Mouse (Mus musculus): ENCODE results near the gene Cox6a1. TPM values are rescaled to one million over a fixed set of nuclear protein-coding genes. Genes with fewer than 3 reads are reported as not detected.
A peak's percentile ranks its signal among the peaks of the same experiment; 100 is the strongest.

Cox6a1 gene
- polyA plus RNA-seq, 2 experiments = 731 to 747 TPM

GRCm38 (mm10) chr5:115359851-115360372, 11.1 kb upstream of the Cox6a1 start:
- ATAC-seq (ENCODE audit: insufficient read depth) (no peak), DNase-seq (ENCODE audit: low read depth in 3 of 3, low spot score in 3 of 3) (no peak)
- H3K36me3 ChIP-seq (replicated peaks; ENCODE audit: control insufficient read depth, insufficient read depth, low read depth) = no peaks in the 10 kb centered on the region
- no peak overlapping the region for H3K27ac ChIP-seq
- H3K9ac ChIP-seq (replicated peaks) = no peak overlapping the region
- H3K9me3 ChIP-seq (ENCODE audit: control insufficient read depth, low read length) = no peaks in the 10 kb centered on the region
- TF ChIP-seq CTCF (IDR thresholded peaks at IDR 0.05; ENCODE audit: low read depth) (no peak), EP300 (IDR thresholded peaks at IDR 0.05; ENCODE audit: low read depth) (no peak)
- H3K4me2 ChIP-seq (ENCODE audit: low read depth) = no peak overlapping the region
- WGBS (ENCODE audit: insufficient replicate concordance) = 48% methylated on average over 5 of the region's 5 CpGs
- peaks cover 6% of the 10 kb centered on the region; the same call in 1 of the 2 replicates for H3K27me3 ChIP-seq (ENCODE audit: control insufficient read depth, insufficient read depth, low read length)
- no peaks in the 10 kb centered on the region for H3K4me1 ChIP-seq (replicated peaks; ENCODE audit: control insufficient read depth in 2 of 2, insufficient read depth in 2 of 2, low read length in 1 of 2)
- no peak overlapping the region for H3K4me3 ChIP-seq (ENCODE audit: insufficient read depth in 1 of 2, low read depth in 2 of 2, low read length in 2 of 2)

- Histone ChIP-seq H3K4me3 (ENCODE audit: insufficient read depth in 1 of 2, low read depth in 2 of 2, low read length in 2 of 2) (no peak overlapping the region), H3K9me3 (ENCODE audit: control insufficient read depth, low read length) (no peaks in the 10 kb centered on the region), H3K4me1 (replicated peaks; ENCODE audit: control insufficient read depth in 2 of 2, insufficient read depth in 2 of 2, low read length in 1 of 2) (no peaks in the 10 kb centered on the region), H3K9ac (replicated peaks) (no peak overlapping the region), H3K27ac (no peak overlapping the region), H3K4me2 (ENCODE audit: low read depth) (no peak overlapping the region), H3K27me3 (ENCODE audit: control insufficient read depth, insufficient read depth, low read length) (peaks cover 6% of the 10 kb centered on the region; the same call in 1 of the 2 replicates), H3K36me3 (replicated peaks; ENCODE audit: control insufficient read depth, insufficient read depth, low read depth) (no peaks in the 10 kb centered on the region)
- DNase-seq (ENCODE audit: low read depth in 3 of 3, low spot score in 3 of 3) (no peak), ATAC-seq (ENCODE audit: insufficient read depth) (no peak)
- 58% methylated on average over 8 of the region's 8 CpGs for WGBS (ENCODE audit: insufficient replicate concordance)
- TF ChIP-seq EP300 (IDR thresholded peaks at IDR 0.05; ENCODE audit: low read depth) (no peak), CTCF (IDR thresholded peaks at IDR 0.05; ENCODE audit: low read depth) (no peak)
Observed at GRCm38 (mm10) chr5:115359438-115359837, 10.7 kb upstream of the Cox6a1 start.

GRCm38 (mm10) chr5:115358872-115359271, 10.1 kb upstream of the Cox6a1 start:
- DNase-seq (ENCODE audit: low read depth in 3 of 3, low spot score in 3 of 3) (no peak), ATAC-seq (ENCODE audit: insufficient read depth) (no peak)
- no peaks in the 10 kb centered on the region for H3K9me3 ChIP-seq (ENCODE audit: control insufficient read depth, low read length)
- 4% methylated on average over 12 of the region's 12 CpGs for WGBS (ENCODE audit: insufficient replicate concordance)
- no peaks in the 10 kb centered on the region for H3K4me1 ChIP-seq (replicated peaks; ENCODE audit: control insufficient read depth in 2 of 2, insufficient read depth in 2 of 2, low read length in 1 of 2)
- H3K4me3 ChIP-seq (ENCODE audit: insufficient read depth in 1 of 2, low read depth in 2 of 2, low read length in 2 of 2) = no peak overlapping the region
- no peak overlapping the region for H3K4me2 ChIP-seq (ENCODE audit: low read depth)
- no peak overlapping the region for H3K27ac ChIP-seq
- H3K9ac ChIP-seq (replicated peaks) = no peak overlapping the region
- H3K36me3 ChIP-seq (replicated peaks; ENCODE audit: control insufficient read depth, insufficient read depth, low read depth) = no peaks in the 10 kb centered on the region
- H3K27me3 ChIP-seq (ENCODE audit: control insufficient read depth, insufficient read depth, low read length) = peaks cover 6% of the 10 kb centered on the region; the same call in 1 of the 2 replicates
- TF ChIP-seq CTCF (IDR thresholded peaks at IDR 0.05; ENCODE audit: low read depth) (peak; percentile 97), EP300 (IDR thresholded peaks at IDR 0.05; ENCODE audit: low read depth) (no peak)

- DNase-seq (ENCODE audit: low read depth in 3 of 3, low spot score in 3 of 3) (no peak), ATAC-seq (ENCODE audit: insufficient read depth) (no peak)
- WGBS (ENCODE audit: insufficient replicate concordance) = 46% methylated on average over 13 of the region's 13 CpGs
- Histone ChIP-seq H3K4me1 (replicated peaks; ENCODE audit: control insufficient read depth in 2 of 2, insufficient read depth in 2 of 2, low read length in 1 of 2) (no peaks in the 10 kb centered on the region), H3K27me3 (ENCODE audit: control insufficient read depth, insufficient read depth, low read length) (no peaks in the 10 kb centered on the region), H3K4me2 (ENCODE audit: low read depth) (no peak overlapping the region), H3K27ac (no peak overlapping the region), H3K9me3 (ENCODE audit: control insufficient read depth, low read length) (no peaks in the 10 kb centered on the region), H3K4me3 (ENCODE audit: insufficient read depth in 1 of 2, low read depth in 2 of 2, low read length in 2 of 2) (no peak overlapping the region), H3K36me3 (replicated peaks; ENCODE audit: control insufficient read depth, insufficient read depth, low read depth) (no peaks in the 10 kb centered on the region), H3K9ac (replicated peaks) (no peak overlapping the region)
- TF ChIP-seq EP300 (IDR thresholded peaks at IDR 0.05; ENCODE audit: low read depth) = no peak
- TF ChIP-seq CTCF (IDR thresholded peaks at IDR 0.05; ENCODE audit: low read depth) = no peak
Observed at GRCm38 (mm10) chr5:115355070-115355469, 6.3 kb upstream of the Cox6a1 start.

- Histone ChIP-seq H3K27ac (no peak overlapping the region), H3K9me3 (ENCODE audit: control insufficient read depth, low read length) (no peaks in the 10 kb centered on the region), H3K4me2 (ENCODE audit: low read depth) (no peak overlapping the region), H3K4me3 (ENCODE audit: insufficient read depth in 1 of 2, low read depth in 2 of 2, low read length in 2 of 2) (no peak overlapping the region), H3K9ac (replicated peaks) (no peak overlapping the region), H3K4me1 (replicated peaks; ENCODE audit: control insufficient read depth in 2 of 2, insufficient read depth in 2 of 2, low read length in 1 of 2) (peaks cover 5 to 11% of the 10 kb centered on the region in 2 experiments), H3K27me3 (ENCODE audit: control insufficient read depth, insufficient read depth, low read length) (no peaks in the 10 kb centered on the region), H3K36me3 (replicated peaks; ENCODE audit: control insufficient read depth, insufficient read depth, low read depth) (peaks cover 6% of the 10 kb centered on the region)
- ATAC-seq (ENCODE audit: insufficient read depth) (no peak), DNase-seq (ENCODE audit: low read depth in 3 of 3, low spot score in 3 of 3) (no peak)
- peak; percentile 29 for TF ChIP-seq CTCF (IDR thresholded peaks at IDR 0.05; ENCODE audit: low read depth)
- TF ChIP-seq EP300 (IDR thresholded peaks at IDR 0.05; ENCODE audit: low read depth) = no peak
- WGBS (ENCODE audit: insufficient replicate concordance) = 67% methylated on average over 5 of the region's 5 CpGs
Observed at GRCm38 (mm10) chr5:115351348-115351747, 2.6 kb upstream of the Cox6a1 start.

Measured in liver, embryonic 14.5 days (tissue).